Mouse (Mus musculus): ENCODE results near the gene Ajm1.

Ajm1 gene

DNA sequence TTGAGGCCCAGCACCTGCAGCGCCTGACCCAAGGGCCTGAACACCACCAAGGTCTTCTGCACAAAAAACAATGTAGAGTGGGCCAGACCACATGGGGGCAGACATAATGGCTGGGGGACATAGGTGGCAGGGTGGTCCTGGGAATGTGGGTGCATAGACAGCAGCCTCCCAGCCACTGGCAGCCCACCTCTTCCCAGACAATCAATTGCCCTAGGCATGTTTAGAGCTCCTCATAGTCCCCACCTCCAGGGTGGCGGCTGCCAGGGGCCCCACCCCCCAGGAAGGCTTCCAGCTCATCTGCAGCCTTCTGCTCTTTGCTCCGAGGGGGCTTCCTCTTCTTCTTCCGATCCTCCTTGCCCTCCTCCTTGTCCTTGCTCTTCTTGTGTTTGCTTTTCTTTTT lies 2.0 kb upstream of the Ajm1 start:
- in situ Hi-C loops (cut with MboI, MseI) = no loop called here

DNA sequence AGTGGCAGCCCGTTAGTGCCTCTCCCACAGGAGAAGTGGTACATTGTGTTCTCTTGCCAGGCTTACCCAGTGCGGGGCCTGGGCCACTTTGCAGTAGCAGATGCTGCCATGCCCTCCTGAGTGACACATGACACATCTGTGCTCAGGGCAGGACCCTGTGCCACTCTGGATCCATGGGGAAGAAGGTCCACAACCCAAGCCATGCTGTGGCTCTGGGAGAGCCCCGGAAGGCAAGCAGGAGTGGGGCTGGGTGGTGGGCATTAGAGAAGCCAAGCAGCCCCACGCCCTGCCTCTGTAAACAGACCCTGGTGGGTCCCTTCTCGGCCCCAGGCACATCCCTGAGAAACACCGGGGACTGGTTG lies 1.5 kb upstream of the Ajm1 start:
- in situ Hi-C loops (cut with MboI, MseI) = no loop called here

DNA sequence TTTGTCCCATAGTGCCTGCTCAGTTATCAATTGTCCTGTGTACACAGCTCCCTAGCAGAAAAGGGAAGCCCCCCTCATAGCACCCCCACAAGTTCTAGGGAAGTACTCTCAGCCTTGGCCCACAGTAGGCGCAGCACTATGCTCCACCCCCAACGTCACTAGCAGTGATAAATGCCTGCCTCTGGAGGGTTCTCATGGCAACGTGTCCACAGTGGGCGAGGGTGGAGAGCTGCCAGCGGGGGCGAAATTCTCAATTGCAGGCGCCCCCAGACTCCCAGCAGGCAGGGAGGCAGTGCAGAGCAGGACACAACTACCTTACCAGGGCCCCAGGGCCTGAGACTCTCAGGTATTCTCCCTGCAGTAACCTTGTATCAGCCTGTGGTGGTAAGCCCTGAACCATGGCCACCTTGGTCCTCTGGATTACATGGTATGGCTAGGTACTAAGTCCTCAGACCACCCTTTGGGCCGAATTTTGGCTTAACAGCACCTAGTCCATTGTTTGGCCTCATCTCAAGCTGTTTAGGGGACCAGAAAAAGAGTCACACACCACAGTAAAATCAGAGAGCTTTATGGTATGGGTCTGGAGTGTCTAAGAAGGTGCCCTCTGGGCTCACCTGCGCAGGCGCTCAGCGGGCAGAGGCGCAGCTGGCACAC lies 1.0 kb upstream of the Ajm1 start:
- in situ Hi-C loops (cut with MboI, MseI) = no loop called here

DNA sequence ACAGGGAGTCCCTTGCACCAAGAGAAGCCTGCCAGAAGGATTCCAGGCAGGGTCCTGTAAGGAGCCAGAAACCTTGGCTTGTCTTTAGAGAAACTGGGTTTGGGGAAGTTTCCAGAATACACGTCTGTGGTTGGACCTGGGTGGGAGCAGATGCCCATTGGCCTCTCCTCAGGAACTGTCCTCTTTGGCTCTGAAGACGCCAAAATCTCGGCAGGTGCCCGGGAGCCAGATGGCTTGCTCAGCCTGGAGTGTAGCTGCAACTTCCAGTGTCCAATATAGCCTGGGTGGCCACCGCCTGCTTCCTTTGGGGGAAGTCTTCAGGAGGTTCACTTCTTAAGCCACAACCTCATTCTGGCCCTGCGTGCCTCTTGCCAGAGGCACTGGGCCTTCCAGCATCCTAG lies 344 bp upstream of the Ajm1 start:
- in situ Hi-C loops (cut with MboI, MseI) = no loop called here

DNA sequence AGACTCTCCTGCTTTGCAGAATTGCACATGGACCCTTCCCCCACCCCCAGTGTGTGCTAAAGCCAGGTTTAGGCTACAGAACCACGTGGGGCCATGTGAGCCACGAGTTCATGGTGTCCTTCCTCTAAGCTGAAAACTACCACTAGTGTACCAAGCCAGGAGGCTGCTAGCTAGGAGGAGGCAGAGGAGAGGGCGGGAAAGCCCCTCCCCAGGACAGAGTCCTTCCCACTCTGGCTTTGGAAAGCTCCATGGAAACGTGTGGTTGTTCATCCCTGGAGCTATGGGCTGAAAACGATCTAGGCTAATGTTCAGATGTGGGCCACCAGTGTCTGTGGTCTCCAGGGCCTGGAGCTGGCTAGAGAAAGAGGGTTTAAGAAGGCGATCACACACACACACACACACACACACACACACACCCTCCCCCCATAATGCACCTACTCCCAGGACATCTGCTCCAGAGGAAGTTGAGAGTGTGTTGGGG lies 896 bp downstream of the Ajm1 start:
- in situ Hi-C loops (cut with MboI, MseI) = no loop called here

DNA sequence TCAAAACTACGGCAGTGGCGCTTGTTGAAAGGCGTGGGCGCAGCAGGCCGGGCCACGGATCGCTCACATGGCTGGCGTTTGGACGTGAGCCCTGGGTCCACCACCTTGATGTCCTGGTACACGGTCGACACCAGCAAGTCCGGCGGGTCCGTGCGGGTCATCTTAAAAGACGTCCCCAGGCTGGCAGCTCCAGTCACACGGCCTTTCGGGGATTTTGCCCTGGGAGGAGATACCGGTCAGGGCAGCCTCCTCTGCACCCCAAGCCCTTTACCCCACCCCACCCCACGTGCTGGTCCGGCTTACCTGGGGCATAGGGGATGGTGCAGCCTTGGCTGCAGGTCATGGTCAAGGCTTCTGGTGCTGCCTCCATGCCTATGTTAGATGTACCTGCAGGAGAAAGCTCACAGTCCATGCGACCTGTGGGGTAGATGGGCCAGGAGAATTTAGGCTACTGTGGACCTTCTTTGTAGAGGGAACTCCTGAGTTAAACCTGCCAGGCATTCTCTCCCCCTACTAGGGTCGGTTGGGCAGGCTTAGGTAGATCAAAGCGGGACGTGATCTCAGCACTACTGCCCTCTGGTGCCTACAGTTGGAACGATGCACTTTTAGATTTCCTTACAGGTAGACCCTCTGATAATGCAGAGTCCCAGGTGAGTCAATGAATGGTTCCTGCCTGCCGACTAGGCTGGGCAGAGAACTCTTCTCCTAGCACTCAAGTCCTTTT lies 1.7 kb downstream of the Ajm1 start:
- in situ Hi-C loops (cut with MboI, MseI) = no loop called here

DNA sequence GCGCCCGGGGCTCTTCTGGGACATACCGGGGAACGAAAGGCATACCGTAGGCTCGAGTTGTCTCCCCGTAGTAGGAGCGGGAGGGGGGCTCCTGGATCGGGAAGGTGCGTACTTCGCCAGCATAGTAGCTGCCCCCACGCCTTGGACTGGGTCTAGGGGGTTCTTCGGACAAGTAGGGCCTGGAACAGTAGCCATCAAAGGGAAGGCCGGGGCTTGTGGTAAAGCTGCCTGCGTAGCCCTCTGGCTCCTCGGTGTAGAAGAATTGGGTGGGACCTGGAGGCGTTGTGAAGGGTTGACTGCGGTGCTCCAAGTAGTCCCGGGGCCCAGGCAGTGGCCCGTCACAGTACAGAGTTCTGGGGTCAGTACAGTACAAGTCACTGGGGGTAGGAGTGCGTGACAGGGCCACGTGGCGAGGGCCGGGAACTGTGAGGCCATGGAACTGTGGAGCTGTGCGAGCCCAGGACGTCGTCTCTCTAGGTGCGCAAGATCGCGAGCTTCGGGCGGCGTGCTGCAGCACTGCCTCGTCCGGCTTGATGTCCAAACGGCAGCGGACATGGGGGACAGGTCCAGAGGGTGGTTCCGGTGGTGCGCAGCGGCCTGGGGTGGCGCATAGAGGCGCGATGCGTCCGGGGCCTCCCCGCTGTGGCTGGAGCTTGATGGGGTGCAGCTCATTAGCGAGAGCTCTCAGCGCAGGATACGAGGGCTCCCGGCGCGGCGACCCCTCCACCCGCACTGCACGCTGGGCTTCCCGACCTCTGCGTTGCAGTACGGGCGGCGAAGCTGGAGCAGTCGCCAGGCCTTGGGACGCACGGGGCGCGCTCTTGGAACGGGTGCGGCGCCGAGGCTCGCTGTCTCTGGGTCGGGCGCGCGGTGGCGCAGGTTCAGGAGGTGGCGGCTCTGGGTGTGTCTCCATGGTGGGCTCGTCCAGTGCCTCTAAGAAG lies 2.5 kb downstream of the Ajm1 start:
- in situ Hi-C loops (cut with MboI, MseI) = no loop called here

GRCm38 (mm10) chr2:25577951-25578795 lies 3.4 kb downstream of the Ajm1 start:
- in situ Hi-C loops (cut with MboI, MseI) = no loop called here

- in situ Hi-C loops (cut with MboI, MseI) = no loop called here
These were observed 4.3 kb downstream of the Ajm1 start for GRCm38 (mm10) chr2:25576965-25577891.

DNA sequence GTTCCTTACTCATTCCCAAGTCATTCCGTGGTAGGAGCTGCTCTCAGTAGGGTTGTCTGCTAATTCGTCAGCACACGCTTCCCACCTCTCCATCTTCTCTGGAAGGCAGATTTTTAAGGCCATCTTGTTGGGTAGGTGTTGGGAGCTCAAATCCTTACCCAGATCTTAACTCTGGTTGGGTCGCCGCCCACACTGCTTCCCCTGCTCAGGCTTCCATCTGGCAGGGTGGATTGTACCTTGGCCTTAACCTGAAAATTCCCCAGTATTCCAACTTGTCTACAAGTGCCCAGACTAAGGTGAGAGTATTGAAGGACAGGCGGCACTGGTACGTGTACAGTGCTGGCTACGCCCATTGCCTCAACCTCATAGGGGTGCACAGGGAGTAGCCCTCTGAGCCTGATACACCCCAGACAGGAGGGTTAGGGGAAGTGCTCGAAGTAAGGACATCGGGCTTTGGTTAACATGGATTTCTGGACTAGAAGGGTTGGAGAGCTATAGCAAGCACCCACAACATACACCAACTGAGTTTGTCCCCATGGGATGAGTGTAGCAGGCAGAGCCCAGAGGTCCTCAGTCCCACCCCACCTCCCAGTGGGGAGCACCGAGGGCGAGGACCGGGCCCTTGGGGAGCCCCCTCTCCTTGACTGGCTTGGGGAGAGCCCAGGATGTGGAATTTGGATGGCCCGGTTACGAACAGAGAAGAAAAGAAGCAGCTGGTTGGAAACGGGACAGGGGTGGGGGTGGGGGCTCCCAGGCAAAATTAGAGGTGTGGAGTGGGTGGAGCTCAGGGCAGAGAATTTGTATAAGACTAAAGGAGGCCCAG lies 5.3 kb downstream of the Ajm1 start:
- in situ Hi-C loops (cut with MboI, MseI) = no loop called here

DNA sequence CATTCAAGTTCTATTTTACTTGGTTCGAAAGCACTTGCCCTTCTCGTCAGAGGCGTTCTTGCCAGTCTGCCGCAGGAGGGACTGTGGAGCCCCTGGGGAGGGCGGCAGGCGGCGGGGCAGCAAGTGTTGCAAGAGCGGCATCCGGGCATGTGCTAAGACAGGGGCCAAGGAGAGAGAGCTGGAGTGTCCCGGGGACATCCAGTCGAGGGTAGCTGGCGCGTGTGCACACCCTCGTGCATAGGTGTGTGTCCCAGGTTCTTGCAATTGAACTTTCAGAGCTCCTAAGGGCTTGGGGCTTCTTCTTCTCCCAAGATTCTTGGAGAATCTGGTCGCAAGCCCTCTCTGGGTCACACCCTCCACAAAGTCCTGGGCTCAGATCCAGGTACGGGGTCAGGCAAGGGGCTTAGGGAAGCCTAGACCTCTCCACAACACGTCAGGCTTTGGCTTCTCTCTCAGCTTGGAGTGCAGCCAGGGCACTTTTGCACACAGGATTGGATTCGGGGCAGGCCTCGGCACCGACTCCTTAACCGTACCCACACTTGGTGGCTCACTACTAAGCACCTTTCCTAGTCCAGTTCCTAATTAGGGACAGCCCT lies 6.0 kb downstream of the Ajm1 start:
- in situ Hi-C loops (cut with MboI, MseI) = no loop called here

GRCm38 (mm10) chr2:25574579-25575431 lies 6.8 kb downstream of the Ajm1 start, which contains the start of the genes Mamdc4 and Phpt1:
TSS of gene Mamdc4 (minus strand) at chr2:25574845.
TSS of gene Phpt1 (minus strand) at chr2:25575224.
- in situ Hi-C loops (cut with MboI, MseI) = no loop called here

DNA sequence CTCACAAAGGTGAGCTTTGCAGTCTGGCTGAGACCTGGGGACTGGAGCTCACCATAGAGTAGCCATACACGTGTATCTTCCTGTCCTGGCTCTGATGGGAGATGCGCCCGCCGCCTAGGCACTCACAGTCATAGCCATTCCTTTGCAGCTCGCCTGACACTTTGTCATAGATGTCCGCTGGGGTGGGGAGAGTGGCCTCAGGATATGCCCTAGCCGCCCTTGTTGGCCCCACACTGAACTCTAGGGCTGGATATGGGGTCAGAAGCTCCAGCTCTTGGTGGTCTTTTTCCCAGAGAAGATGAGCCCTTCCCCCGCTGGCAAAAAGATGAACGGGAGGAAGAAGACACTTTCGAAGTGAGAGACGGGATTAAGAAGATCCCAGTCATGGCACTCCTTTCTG lies 7.4 kb downstream of the Ajm1 start:
- in situ Hi-C loops (cut with MboI, MseI) = no loop called here

DNA sequence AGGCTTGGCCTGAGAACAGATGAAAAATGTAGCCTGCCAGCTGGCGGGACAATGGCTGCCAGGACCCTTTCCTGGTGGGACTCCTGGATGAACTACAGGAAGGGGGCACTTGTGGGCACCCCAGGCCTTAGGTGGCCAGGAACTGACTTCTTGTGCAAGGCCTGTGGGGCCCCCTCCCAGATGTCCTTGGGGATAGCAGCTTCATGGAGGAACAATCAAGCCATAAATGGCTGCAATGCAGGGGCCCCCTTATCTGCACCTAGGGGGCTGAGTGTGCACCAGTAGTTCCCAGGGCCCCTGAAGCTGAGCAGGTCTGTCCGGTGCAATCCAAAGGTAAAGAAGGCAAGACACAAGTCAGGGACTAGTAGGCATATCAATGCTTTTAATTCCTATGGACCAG lies 8.5 kb downstream of the Ajm1 start:
- in situ Hi-C loops (cut with MboI, MseI) = no loop called here

GRCm38 (mm10) chr2:25571221-25571620 lies 10.3 kb downstream of the Ajm1 start:
- in situ Hi-C loops (cut with MboI, MseI) = no loop called here

GRCm38 (mm10) chr2:25569323-25569722 lies 12.2 kb downstream of the Ajm1 start:
- in situ Hi-C loops (cut with MboI, MseI) = no loop called here

DNA sequence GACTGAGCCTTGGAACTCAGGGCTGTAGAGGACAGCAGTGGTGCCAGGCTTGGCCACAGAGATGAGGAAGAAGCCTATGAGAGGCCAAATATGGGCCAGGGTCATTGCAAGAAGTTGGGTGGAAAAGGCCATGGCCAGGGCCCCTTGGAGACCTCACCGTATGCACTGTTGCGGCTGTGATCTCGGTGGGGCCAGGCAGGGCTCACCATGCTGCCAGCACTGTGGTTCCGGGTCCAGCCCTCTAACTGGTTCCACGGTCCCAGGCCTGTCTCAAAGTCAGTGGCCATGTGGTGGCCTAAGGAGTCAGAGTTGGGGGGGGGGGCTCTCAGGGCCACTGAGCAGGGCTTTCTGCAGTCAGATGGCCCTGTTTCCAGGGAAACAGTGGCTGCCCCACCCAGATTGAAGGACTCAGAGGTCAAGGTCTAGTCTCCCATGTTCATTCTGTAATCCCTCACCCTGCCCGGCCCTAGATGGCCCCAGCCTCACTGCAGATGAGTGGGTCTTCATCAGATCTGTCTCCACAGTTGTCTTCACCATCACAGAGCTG lies 13.0 kb downstream of the Ajm1 start:
- in situ Hi-C loops (cut with MboI, MseI) = no loop called here

GRCm38 (mm10) chr2:25566558-25566957 lies 15.0 kb downstream of the Ajm1 start:
- in situ Hi-C loops (cut with MboI, MseI) = no loop called here

Data from T-helper 1 cell (primary cell).